Mouse (Mus musculus): ENCODE measurements around the gene Psmb7. TPM values are rescaled to one million over a fixed set of nuclear protein-coding genes. Genes with fewer than 3 reads are reported as not detected.

The Psmb7 gene
- 377 TPM for polyA plus RNA-seq (2012; fragmentation: generic; extraction: Trizol)
- long read RNA-seq, experiment 1, transcript Psmb7-201 (8 exons, 1,160 nt) = major isoform, 100 of 118 reads
- long read RNA-seq, experiment 1, partial matches to known transcripts = 16 of 118 reads
- long read RNA-seq, experiment 1, other reads (novel, unspliced or antisense) = 2 of 118 reads
- long read RNA-seq, experiment 2, transcript Psmb7-201 (8 exons, 1,160 nt) = major isoform, 42 of 46 reads
- long read RNA-seq, experiment 2, partial matches to known transcripts = 0 of 46 reads
- long read RNA-seq, experiment 2, other reads (novel, unspliced or antisense) = 4 of 46 reads

DNA sequence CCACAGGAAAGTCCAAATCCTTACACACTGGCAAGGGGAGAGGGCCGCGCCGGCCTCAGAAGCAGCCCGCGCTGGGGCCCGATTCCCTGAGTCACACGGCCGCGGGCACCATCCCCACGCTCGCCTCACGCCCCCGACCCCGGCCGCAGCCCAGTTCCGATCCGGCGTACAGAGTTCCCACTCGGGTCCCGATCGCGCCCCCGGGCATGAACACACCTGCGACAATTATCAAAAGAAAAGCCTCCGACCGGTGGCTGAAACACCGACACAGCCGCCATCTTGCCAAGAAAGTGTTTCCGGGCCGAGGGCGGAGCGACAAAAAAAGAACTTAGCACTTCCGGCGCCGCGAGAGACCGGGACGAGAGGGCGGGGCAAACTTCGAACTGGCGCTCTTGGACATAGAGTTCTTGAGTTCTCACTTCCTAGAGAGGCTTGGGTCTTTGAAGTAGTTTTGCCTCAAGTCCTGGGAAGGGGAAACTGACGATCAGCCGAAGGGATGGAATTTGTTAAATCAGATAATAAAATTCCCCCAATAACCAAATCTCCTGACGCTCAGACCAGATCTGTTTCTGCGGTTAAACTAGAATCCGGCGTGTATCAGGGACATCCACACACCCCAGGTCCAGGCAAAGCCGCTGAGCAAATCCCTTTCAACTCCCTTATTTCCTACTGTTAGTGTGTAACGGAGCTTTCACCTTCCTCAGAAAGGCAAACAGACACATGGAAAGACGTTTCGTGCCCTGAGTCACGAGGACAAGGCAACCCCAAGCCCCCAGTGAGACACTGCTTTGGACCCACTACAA is at the start of gene Psmb7:
Gene Psmb7, minus strand, starts transcription at position 463 of the 803 bp plus-strand sequence.
- peak within 1 kb of the TSS; percentile 87 for H3K4me3 ChIP-seq (ENCODE audit: insufficient read depth, poor library complexity, severe bottlenecking)
- H3K79me2 ChIP-seq (ENCODE audit: control insufficient read depth, insufficient read depth) = peaks cover 38% of the 10 kb centered on the region
- TF ChIP-seq CTCF (IDR thresholded peaks at IDR 0.05; ENCODE audit: control insufficient read depth, insufficient read depth, insufficient read length) (no peak), MAX (IDR thresholded peaks at IDR 0.05) (peak; percentile 11), FOSL1 (IDR thresholded peaks at IDR 0.05; ENCODE audit: insufficient read depth, low read length, poor library complexity, severe bottlenecking) (no peak), USF1 (IDR thresholded peaks at IDR 0.05; ENCODE audit: low read depth) (no peak), MYOD1 (IDR thresholded peaks at IDR 0.05; ENCODE audit: control insufficient read depth, insufficient read length, low read depth) (no peak), MYOG (IDR thresholded peaks at IDR 0.05; ENCODE audit: control insufficient read depth, extremely low read depth, insufficient read length) (no peak), CEBPB (IDR thresholded peaks at IDR 0.05; ENCODE audit: low read depth) (no peak)
- no peaks in the 10 kb centered on the region for H3K27me3 ChIP-seq (ENCODE audit: control insufficient read depth, insufficient read depth, insufficient read length)
- peaks cover 39% of the 10 kb centered on the region for H3K36me3 ChIP-seq (ENCODE audit: control insufficient read depth, insufficient read depth)
- peak within 1 kb of the TSS; percentile 99 for H3ac ChIP-seq (ENCODE audit: control insufficient read depth, insufficient read length, low read depth)
- H3K79me3 ChIP-seq (ENCODE audit: low read depth) = peaks cover 24% of the 10 kb centered on the region

DNA sequence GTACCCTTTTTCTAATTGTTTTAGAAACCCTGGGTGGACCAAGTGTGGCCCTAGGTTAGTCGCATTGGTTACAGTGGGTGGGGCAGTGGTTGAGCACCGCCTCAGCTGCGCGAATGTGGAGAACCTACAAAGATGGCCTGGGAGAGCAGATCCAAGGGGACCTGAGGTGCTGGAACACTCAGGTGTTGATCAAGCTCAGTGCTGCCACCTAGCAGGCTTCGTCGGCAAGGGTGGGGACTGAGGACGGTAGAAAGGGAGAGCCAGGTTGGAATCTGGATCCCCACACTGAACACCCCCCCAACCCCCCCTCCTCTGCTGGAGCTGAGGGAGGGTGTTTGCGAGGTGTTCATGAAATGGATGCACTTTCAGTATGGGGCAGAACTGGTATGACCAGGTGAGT is 47.7 kb upstream of the Psmb7 start:
- H3K79me3 ChIP-seq (ENCODE audit: low read depth) = no peaks in the 10 kb centered on the region
- TF ChIP-seq CEBPB (IDR thresholded peaks at IDR 0.05; ENCODE audit: low read depth) (no peak), MYOG (IDR thresholded peaks at IDR 0.05; ENCODE audit: control insufficient read depth, extremely low read depth, insufficient read length) (no peak), CTCF (IDR thresholded peaks at IDR 0.05; ENCODE audit: control insufficient read depth, insufficient read depth, insufficient read length) (no peak), FOSL1 (IDR thresholded peaks at IDR 0.05; ENCODE audit: insufficient read depth, low read length, poor library complexity, severe bottlenecking) (no peak), MAX (IDR thresholded peaks at IDR 0.05) (no peak)
- H3K36me3 ChIP-seq (ENCODE audit: control insufficient read depth, insufficient read depth) = no peaks in the 10 kb centered on the region
- H3K4me3 ChIP-seq (ENCODE audit: insufficient read depth, poor library complexity, severe bottlenecking) = no peak overlapping the region
- H3K27me3 ChIP-seq (ENCODE audit: control insufficient read depth, insufficient read depth, insufficient read length) = peaks cover 28% of the 10 kb centered on the region
- H3K79me2 ChIP-seq (ENCODE audit: control insufficient read depth, insufficient read depth) = no peaks in the 10 kb centered on the region
- H3ac ChIP-seq (ENCODE audit: control insufficient read depth, insufficient read length, low read depth) = no peak overlapping the region

DNA sequence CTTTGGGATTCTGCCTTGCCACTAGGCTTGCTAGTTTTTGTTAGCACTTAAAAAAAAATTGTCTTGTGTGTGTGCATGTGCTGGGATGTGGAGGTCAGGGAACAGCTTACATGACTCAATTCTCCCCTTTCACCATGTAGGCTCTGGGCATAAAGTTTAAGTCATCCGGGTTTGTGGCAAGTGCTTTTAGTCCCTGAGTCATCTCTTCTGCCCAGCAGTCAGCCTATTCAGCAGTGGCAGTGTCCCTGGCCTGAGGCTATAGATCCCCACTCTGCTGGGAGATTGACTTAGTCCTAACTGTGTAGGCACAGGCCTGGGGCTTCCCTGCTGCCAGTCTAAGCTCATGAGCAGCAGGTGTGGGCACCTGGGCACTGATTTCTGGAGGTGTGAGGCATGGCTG is 46.0 kb upstream of the Psmb7 start:
- H3ac ChIP-seq (ENCODE audit: control insufficient read depth, insufficient read length, low read depth) = no peak overlapping the region
- TF ChIP-seq FOSL1 (IDR thresholded peaks at IDR 0.05; ENCODE audit: insufficient read depth, low read length, poor library complexity, severe bottlenecking) = peak; percentile 29
- no peak for TF ChIP-seq CTCF (IDR thresholded peaks at IDR 0.05; ENCODE audit: control insufficient read depth, insufficient read depth, insufficient read length)
- TF ChIP-seq MYOG (IDR thresholded peaks at IDR 0.05; ENCODE audit: control insufficient read depth, extremely low read depth, insufficient read length) = no peak
- peaks cover 16% of the 10 kb centered on the region for H3K27me3 ChIP-seq (ENCODE audit: control insufficient read depth, insufficient read depth, insufficient read length)
- no peaks in the 10 kb centered on the region for H3K79me2 ChIP-seq (ENCODE audit: control insufficient read depth, insufficient read depth)
- H3K4me3 ChIP-seq (ENCODE audit: insufficient read depth, poor library complexity, severe bottlenecking) = no peak overlapping the region
- H3K79me3 ChIP-seq (ENCODE audit: low read depth) = no peaks in the 10 kb centered on the region
- no peaks in the 10 kb centered on the region for H3K36me3 ChIP-seq (ENCODE audit: control insufficient read depth, insufficient read depth)

DNA sequence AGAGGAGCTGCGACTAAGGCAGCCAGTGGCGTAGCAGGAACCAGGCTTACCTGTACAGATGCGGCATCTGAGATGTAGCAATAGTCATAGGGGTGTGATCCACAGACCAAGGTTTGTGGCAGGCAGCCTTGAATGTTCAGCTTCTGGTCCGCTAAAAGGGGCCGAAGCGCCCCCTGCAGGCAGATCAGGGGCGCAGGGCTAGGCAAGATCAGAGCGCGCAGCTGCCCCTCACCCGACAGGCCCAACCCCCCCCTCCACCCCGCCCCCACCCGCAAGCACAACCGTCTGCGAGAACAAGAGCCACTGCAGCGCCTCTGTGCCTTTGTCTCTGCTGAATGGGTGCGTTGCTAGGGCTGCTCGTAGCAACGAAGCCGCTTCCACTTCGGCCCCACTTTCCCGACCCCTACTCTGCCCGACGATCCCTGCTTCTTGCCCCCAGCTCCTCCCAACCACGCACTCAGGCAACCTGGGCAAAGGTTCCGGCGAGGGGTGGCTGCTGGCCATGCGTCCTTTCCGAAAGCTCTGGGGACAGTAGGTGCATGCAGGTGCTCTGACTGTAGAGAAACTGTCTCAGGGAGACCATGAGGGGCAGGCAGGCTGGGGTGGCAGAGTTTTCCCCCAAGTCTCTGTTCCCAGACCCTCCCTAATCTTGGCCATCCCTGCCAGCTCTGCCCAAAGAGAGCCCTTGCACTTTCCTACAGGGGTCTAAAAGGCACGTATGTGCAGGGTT is 45.1 kb upstream of the Psmb7 start:
- Histone ChIP-seq H3ac (ENCODE audit: control insufficient read depth, insufficient read length, low read depth) (no peak overlapping the region), H3K36me3 (ENCODE audit: control insufficient read depth, insufficient read depth) (no peaks in the 10 kb centered on the region), H3K79me3 (ENCODE audit: low read depth) (no peaks in the 10 kb centered on the region), H3K4me3 (ENCODE audit: insufficient read depth, poor library complexity, severe bottlenecking) (no peak overlapping the region), H3K27me3 (ENCODE audit: control insufficient read depth, insufficient read depth, insufficient read length) (peaks cover 7% of the 10 kb centered on the region), H3K79me2 (ENCODE audit: control insufficient read depth, insufficient read depth) (no peaks in the 10 kb centered on the region)
- peak; percentile 60 for TF ChIP-seq CTCF (IDR thresholded peaks at IDR 0.05; ENCODE audit: control insufficient read depth, insufficient read depth, insufficient read length)
- TF ChIP-seq MYOG (IDR thresholded peaks at IDR 0.05; ENCODE audit: control insufficient read depth, extremely low read depth, insufficient read length) = no peak
- TF ChIP-seq USF1 (IDR thresholded peaks at IDR 0.05; ENCODE audit: low read depth) = no peak
- no peak for TF ChIP-seq FOSL1 (IDR thresholded peaks at IDR 0.05; ENCODE audit: insufficient read depth, low read length, poor library complexity, severe bottlenecking)
- no peak for TF ChIP-seq MAX (IDR thresholded peaks at IDR 0.05)
- no peak for TF ChIP-seq CEBPB (IDR thresholded peaks at IDR 0.05; ENCODE audit: low read depth)
- TF ChIP-seq MYOD1 (IDR thresholded peaks at IDR 0.05; ENCODE audit: control insufficient read depth, insufficient read length, low read depth) = no peak

- no peak for TF ChIP-seq MAX (IDR thresholded peaks at IDR 0.05)
- TF ChIP-seq USF1 (IDR thresholded peaks at IDR 0.05; ENCODE audit: low read depth) = no peak
- TF ChIP-seq MYOD1 (IDR thresholded peaks at IDR 0.05; ENCODE audit: control insufficient read depth, insufficient read length, low read depth) = no peak
- TF ChIP-seq CTCF (IDR thresholded peaks at IDR 0.05; ENCODE audit: control insufficient read depth, insufficient read depth, insufficient read length) = no peak
- TF ChIP-seq CEBPB (IDR thresholded peaks at IDR 0.05; ENCODE audit: low read depth) = no peak
- no peak for TF ChIP-seq FOSL1 (IDR thresholded peaks at IDR 0.05; ENCODE audit: insufficient read depth, low read length, poor library complexity, severe bottlenecking)
- no peak for TF ChIP-seq MYOG (IDR thresholded peaks at IDR 0.05; ENCODE audit: control insufficient read depth, extremely low read depth, insufficient read length)
- Histone ChIP-seq H3K4me3 (ENCODE audit: insufficient read depth, poor library complexity, severe bottlenecking) (no peak overlapping the region), H3K36me3 (ENCODE audit: control insufficient read depth, insufficient read depth) (no peaks in the 10 kb centered on the region), H3ac (ENCODE audit: control insufficient read depth, insufficient read length, low read depth) (no peak overlapping the region), H3K79me2 (ENCODE audit: control insufficient read depth, insufficient read depth) (no peaks in the 10 kb centered on the region), H3K27me3 (ENCODE audit: control insufficient read depth, insufficient read depth, insufficient read length) (no peaks in the 10 kb centered on the region), H3K79me3 (ENCODE audit: low read depth) (no peaks in the 10 kb centered on the region)
Measured at GRCm38 (mm10) chr2:38685746-38686145, 41.9 kb upstream of the Psmb7 start.

All from C2C12 (cell line).